ENCODE assay signal across 16 mouse cellular contexts in the genomic region with DNA sequence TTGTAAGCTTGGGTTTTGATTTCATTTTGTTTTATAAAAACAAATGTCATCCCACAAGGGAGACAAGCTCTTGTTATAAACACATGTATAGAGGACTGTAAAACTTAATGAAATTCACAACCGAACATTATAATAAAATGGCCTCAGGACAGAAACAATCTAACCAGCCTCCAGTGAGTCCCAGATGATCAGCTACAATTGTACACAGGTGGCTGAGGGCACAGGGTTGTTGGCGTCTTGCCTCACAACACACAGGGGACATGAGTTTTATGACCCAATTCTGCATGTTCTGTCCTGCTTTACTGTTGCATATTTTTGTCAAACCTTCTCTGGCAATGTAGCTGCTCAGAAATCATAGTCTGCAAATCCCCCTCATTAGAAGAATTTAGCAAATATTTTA.
DNase-seq lines count a peak whose midpoint lies in the region; ATAC-seq lines count a peak whose summit lies in the region.
"Had no signal": no experiment of that assay in that cellular context is flagged by ENCODE, and none has a peak within 500 bp of the region (broad histone marks: within the 10 kb centered on the region; RNA-seq: fewer than 3 reads in every experiment).

No protein-coding gene starts in this region.

- whole genome bisulfite sequencing in neural tube, embryonic 13.5 days, result 38% methylated on average over 2 of the region's 2 CpGs
- WGBS in limb, embryonic 13.5 days, result 11% methylated on average over 2 of the region's 2 CpGs

- H3K9me3 ChIP-seq in neural tube, embryonic 13.5 days, result no peaks in the 10 kb centered on the region
- H3K9me3 ChIP-seq in limb, embryonic 13.5 days, result no peaks in the 10 kb centered on the region
- H3K9me3 ChIP-seq: forebrain, embryonic 12.5 days; heart, embryonic 12.5 days; hindbrain, embryonic 10.5 days; intestine, embryonic 15.5 days had no signal

- H3K27ac ChIP-seq in neural tube, embryonic 13.5 days (replicated peaks), result no peak overlapping the region
- no peak overlapping the region; the same call in 1 of the 2 replicates for H3K27ac ChIP-seq in limb, embryonic 13.5 days
- H3K27ac ChIP-seq: forebrain, embryonic 12.5 days; hindbrain, embryonic 10.5 days; hindbrain, embryonic 14.5 days; intestine, embryonic 15.5 days had no signal

- DNase-seq in cerebellum, adult 9-10 months, result peak; percentile 8
- DNase-seq in neural tube, embryonic 10.5 days (ENCODE audit: extremely low spot score, low spot score), result no peak
- DNase-seq in gastrocnemius, adult 18-20 months (ENCODE audit: low spot score), result no peak
- DNase-seq: cerebellum, adult 11-12 months; cerebellum, adult 9-11 months; cerebellum, postnatal 36 days; gastrocnemius, postnatal 14 days had no signal

- H3K4me1 ChIP-seq in neural tube, embryonic 13.5 days (replicated peaks), result peaks cover 8% of the 10 kb centered on the region
- peaks cover 16% of the 10 kb centered on the region for H3K4me1 ChIP-seq in limb, embryonic 13.5 days
- H3K4me1 ChIP-seq: forebrain, embryonic 12.5 days had no signal

- H3K36me3 ChIP-seq in neural tube, embryonic 13.5 days, result no peaks in the 10 kb centered on the region
- no peaks in the 10 kb centered on the region for H3K36me3 ChIP-seq in limb, embryonic 13.5 days
- H3K36me3 ChIP-seq: forebrain, embryonic 12.5 days; heart, embryonic 12.5 days; hindbrain, embryonic 10.5 days; intestine, embryonic 15.5 days had no signal

- no peak overlapping the region for H3K4me3 ChIP-seq in neural tube, embryonic 13.5 days
- H3K4me3 ChIP-seq in limb, embryonic 13.5 days, result no peak overlapping the region
- H3K4me3 ChIP-seq: forebrain, embryonic 12.5 days; heart, embryonic 12.5 days; hindbrain, embryonic 10.5 days; intestine, embryonic 15.5 days had no signal

- H3K9ac ChIP-seq in neural tube, embryonic 13.5 days, result no peak overlapping the region
- H3K9ac ChIP-seq in limb, embryonic 13.5 days, result no peak overlapping the region
- H3K9ac ChIP-seq: forebrain, embryonic 12.5 days; heart, embryonic 12.5 days; hindbrain, embryonic 14.5 days; intestine, embryonic 15.5 days had no signal

- no peak for ATAC-seq in cerebellum, adult (ENCODE audit: insufficient number of reproducible peaks, low FRiP score, low TSS enrichment)
- peak; percentile 63; the same call in 1 of the 2 replicates for ATAC-seq in neural tube, embryonic 13.5 days (ENCODE audit: low read depth)
- ATAC-seq in limb, embryonic 13.5 days (ENCODE audit: low FRiP score, low read depth), result peak; percentile 81
- ATAC-seq: forebrain, embryonic 16.5 days; intestine, embryonic 15.5 days had no signal

- H3K27me3 ChIP-seq in neural tube, embryonic 13.5 days, result no peaks in the 10 kb centered on the region
- no peaks in the 10 kb centered on the region for H3K27me3 ChIP-seq in limb, embryonic 13.5 days
- H3K27me3 ChIP-seq: forebrain, embryonic 12.5 days; heart, embryonic 12.5 days; intestine, embryonic 15.5 days had no signal

- H3K4me2 ChIP-seq in neural tube, embryonic 13.5 days, result no peak overlapping the region
- no peak overlapping the region for H3K4me2 ChIP-seq in limb, embryonic 13.5 days (replicated peaks)
- H3K4me2 ChIP-seq: forebrain, embryonic 12.5 days; heart, embryonic 12.5 days; hindbrain, embryonic 14.5 days; intestine, embryonic 15.5 days had no signal
